Mouse (Mus musculus): ENCODE measurements around the gene Tmem56.
A peak's percentile ranks its signal among the peaks of the same experiment; 100 is the strongest.

The Tmem56 gene

GRCm38 (mm10) chr3:121170631-121171030 is 112.3 kb downstream of the Tmem56 start:
- DNase-seq (ENCODE audit: low spot score in 2 of 2), result no peak

GRCm38 (mm10) chr3:121169092-121169942 is 113.6 kb downstream of the Tmem56 start:
- DNase-seq (ENCODE audit: low spot score in 2 of 2), result no peak

DNA sequence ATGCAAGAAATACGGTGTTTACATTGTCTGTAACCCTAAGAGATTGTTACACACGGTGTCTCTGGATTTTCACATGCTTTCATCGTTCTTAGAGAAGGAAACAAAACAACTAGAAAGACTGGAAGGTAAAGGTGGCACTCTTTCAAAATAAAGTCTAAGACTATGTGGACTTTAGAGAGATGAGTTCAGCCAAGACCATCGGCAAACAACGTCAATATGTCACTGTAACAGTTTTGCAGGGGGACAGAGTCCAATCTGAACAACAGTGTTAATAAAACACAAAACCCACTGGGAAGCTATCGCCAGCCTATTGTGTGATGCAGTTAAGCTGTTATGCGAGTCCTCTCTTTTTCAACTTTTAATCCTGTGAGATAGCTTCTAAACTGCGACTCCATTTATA is 114.3 kb downstream of the Tmem56 start:
- no peak for DNase-seq (ENCODE audit: low spot score in 2 of 2)

DNA sequence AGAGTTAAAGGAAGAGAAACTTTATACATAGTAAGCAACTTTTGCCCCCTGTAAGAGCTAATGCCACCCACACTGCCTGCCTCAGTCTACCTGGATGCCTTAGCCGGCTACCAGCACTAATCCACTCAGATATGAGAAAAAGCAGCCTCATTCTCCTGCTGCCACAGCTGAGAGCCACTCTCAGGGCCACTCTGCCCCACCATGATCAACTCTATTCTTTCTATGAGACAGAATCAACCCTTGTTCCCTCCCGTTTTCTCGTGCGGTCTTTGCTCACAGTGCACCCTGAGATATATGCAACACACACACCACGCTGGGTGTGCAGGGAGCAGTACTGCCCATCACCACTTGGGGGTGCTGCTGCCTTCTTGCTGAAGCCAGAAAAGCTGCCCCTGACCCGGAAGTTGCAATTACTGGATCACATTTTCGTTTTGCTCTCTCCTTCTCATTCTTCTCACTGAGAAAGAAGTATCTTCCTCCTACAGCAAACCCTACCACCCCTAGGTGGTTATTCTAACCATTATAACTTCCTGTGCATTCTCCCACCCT is 119.6 kb downstream of the Tmem56 start:
- peak in 1 of 2 experiments; percentile 44 for DNase-seq (ENCODE audit: low spot score in 2 of 2)

DNA sequence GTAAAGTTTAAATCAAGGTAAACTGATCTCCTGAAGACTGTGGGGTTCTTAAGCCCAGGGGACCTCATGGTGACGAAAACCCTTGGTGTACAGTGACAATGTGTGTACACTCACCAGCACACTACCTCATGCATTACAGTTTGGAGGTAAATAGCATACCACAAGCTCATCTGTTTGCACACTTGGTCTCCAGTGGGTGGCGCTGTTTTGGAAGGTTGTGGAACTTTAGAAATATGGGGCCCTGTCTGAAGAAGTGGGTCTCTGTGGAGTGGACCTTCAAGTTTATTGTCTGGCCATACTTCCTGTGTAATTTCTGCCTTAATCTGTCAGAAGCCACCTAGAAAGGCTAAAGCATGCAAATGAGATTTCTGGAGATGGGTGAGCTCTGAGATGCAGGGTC is 121.2 kb downstream of the Tmem56 start:
- no peak for DNase-seq (ENCODE audit: low spot score in 2 of 2)

DNA sequence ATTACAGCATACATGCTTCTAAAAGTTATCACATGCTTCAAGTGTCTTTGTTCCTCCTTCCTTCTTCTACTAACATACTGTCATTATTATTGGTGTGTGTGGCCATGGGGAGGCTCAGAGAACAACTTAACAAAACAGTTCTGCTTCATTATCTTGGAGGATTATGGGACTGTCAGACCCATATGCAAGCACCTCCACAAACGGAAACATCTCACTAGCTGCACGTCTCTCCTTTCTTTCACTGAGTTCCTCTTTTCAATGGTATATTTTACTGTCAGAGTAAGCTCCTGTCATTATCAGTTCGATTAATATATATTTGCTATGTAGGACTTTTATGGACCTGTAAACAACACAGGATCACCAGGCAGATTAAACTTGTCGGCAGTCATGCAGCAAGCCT is 122.5 kb downstream of the Tmem56 start:
- DNase-seq (ENCODE audit: low spot score in 2 of 2), result no peak

GRCm38 (mm10) chr3:121159566-121159965 is 123.3 kb downstream of the Tmem56 start:
- DNase-seq (ENCODE audit: low spot score in 2 of 2), result no peak

DNA sequence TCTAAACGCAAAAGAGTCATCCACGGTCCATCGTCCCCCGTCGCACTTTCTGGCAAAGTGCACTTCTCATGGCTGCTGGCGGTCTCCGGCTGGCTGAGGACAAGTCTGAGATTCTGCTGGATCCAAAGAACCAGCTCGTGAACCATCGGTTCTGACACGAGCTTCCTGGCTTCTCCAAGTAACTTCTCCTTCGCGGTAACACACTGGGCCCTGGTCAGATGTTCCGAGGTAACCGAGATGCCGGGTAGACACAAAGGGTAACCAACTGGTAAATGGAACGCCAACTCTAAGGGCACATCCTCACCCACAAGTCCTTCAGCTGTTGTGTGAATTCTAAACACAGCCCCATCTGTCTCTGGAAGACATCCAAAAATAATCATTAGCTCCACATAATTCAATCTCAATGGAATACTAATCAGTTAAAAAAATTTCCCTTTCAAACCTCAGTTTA is 124.0 kb downstream of the Tmem56 start:
- no peak for DNase-seq (ENCODE audit: low spot score in 2 of 2)

DNA sequence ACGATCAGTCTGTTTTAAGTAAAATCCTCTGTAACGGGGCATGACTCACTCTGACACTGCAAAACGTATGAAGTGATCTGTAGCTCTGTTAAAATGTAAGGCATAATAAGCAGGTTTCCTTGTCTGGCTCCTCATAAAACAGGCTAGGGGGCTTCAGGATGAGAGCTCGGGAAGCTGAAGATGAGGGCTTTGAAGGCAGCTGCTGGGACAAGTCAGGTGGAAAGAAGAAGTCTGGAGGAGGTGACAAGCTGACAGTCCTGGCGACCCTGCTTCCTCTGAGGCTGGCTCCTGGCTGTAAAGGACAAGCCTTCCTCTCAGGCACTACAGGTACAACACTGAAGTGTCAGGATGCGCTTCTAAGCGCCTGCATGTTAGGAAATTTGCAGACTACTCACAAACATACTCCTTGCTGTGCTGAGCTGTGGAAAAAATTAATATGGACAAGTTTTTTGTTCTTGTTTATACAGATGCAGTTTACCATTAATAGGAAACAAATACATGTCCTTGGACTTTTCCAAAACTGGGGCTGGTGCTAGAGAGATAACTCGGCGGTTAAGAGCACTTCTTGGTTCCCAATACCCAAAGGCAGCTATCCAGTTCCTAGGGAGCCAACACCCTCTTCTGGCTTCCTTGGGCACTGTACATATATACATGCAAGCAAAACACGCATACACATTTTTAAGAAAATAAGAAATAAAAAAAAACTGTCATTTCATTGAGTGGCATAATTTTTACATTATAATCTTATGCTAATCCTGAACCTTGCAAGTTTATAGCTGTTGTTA is 125.2 kb downstream of the Tmem56 start:
- no peak for DNase-seq (ENCODE audit: low spot score in 2 of 2)

DNA sequence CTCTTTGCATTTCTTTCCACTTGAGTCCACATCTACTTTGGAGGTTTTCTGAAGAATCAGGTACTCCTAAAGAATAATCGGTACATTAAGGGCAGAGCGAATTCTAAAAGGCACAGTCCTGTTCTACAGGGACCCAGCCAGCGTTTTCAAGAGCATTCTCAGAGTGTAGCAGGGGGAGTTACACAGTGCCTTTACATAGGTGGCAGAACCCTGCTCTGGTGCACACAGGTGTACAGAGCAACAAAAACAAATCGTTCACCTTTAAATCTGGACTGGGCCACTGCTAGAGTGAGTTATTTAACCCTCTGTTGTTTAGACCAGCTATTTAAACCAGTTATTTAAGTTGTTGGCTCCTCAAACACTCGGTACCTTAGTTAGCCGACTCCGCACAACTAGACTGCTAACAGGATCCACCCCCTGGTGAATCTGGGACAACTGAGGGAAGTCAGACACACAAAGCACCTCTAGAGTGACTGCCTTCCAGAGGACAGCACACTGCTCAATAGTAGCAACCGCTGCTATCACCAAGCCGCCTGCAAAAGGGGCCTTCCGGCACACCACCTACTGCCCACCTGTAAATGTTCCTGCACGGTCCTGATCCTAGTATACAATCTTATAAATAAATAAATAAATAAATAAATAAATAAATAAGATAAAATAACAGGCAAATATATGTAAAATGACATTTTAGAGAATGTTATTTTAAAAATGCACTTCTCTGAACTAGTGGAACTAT is 126.3 kb downstream of the Tmem56 start:
- no peak for DNase-seq (ENCODE audit: low spot score in 2 of 2)

DNA sequence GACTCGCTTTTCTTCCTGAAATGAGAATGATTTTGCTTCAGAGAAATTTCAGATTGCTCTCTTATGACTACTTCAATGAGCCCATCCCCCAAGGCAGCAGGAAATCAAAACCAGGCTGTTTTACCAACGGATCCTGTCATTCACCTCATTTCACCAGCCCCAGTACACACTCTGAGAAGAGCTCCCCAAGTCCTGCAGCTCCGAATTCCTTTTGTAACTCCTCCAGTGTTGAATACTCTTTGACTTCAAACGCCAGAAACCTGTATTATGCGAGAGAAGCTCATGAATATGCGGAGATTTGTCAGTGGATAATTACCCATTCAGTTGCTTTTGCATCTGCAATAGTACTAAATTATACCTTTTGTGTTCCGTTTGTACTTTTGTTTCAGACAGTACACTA is 126.9 kb downstream of the Tmem56 start:
- DNase-seq (ENCODE audit: low spot score in 2 of 2), result no peak

All from frontal cortex, postnatal 10 days (tissue).